Mouse (Mus musculus) stomach, embryonic 15.5 days (tissue): Measurements from ENCODE around the gene Cntn1. TPM values are rescaled to one million over a fixed set of nuclear protein-coding genes. Genes with fewer than 3 reads are reported as not detected.

Experiments used
- ATAC-seq: fragments of 200-750 bp; cut with Nextera tagmentation; 2 replicates; pipeline ENCODE4 v1.8.0; 2017; ENCODE audit warnings: low read depth, moderate number of reproducible peaks, moderate TSS enrichment; ENCODE audit not compliant: insufficient read depth, low FRiP score
- H3K27ac ChIP-seq: fragments of 300-500 bp; sonication (generic); 2 replicates; pipeline ENCODE4 v1.5.1; 2015; ENCODE audit warnings: mild to moderate bottlenecking, inconsistent platforms
- H3K27me3 ChIP-seq: fragments of 300-500 bp; sonication (generic); replicated peaks from 2 replicates; pipeline ENCODE4 v1.6.1; 2015; ENCODE audit warnings: inconsistent platforms
- H3K36me3 ChIP-seq: fragments of 300-500 bp; sonication (generic); 2 replicates; pipeline ENCODE4 v1.6.1; 2015; ENCODE audit warnings: inconsistent platforms
- H3K4me1 ChIP-seq: fragments of 300-500 bp; sonication (generic); 2 replicates; pipeline ENCODE4 v1.6.1; 2015; ENCODE audit warnings: inconsistent platforms
- H3K4me2 ChIP-seq: fragments of 300-500 bp; sonication (generic); 2 replicates; pipeline ENCODE4 v1.6.1; 2015; ENCODE audit warnings: mild to moderate bottlenecking, inconsistent platforms
- H3K4me3 ChIP-seq: fragments of 300-500 bp; sonication (generic); replicated peaks from 2 replicates; pipeline ENCODE4 v1.5.1; 2015; ENCODE audit warnings: inconsistent platforms
- H3K9ac ChIP-seq: fragments of 300-500 bp; sonication (generic); 2 replicates; pipeline ENCODE4 v1.6.1; 2015; ENCODE audit warnings: inconsistent platforms
- H3K9me3 ChIP-seq: fragments of 300-500 bp; sonication (generic); 2 replicates; pipeline ENCODE4 v1.6.1; 2016; ENCODE audit warnings: inconsistent platforms
- WGBS: fragments of 180-500 bp; shearing (Covaris S2); methylation state at CpG from one replicate; pipeline ENCODE4 v1.1.7; 2015; 5-methylcytosine and 5-hydroxymethylcytosine counted together
- polyA plus RNA-seq: library from polyadenylated mRNA; unstranded; fragments of >200 nt; fragmentation: Nextera tagmentation; extraction: Ambion mirVana; gene quantifications from 2 replicates; pipeline ENCODE4 v1.2.1, GENCODE M21; 2015

Gene Cntn1
- polyA plus RNA-seq, 1 experiment from 2014 or later = 2.2 TPM

GRCm38 (mm10) chr15:92079416-92079815 lies 28.5 kb downstream of the Cntn1 start:
- ATAC-seq = no peak
- no peaks in the 10 kb centered on the region for H3K36me3 ChIP-seq
- H3K27me3 ChIP-seq = no peaks in the 10 kb centered on the region
- no peaks in the 10 kb centered on the region for H3K9me3 ChIP-seq
- H3K4me3 ChIP-seq = no peak overlapping the region
- H3K9ac ChIP-seq = no peak overlapping the region
- WGBS = 64% methylated on average over 3 of the region's 3 CpGs
- no peak overlapping the region for H3K27ac ChIP-seq
- H3K4me1 ChIP-seq = no peaks in the 10 kb centered on the region
- H3K4me2 ChIP-seq = no peak overlapping the region

DNA sequence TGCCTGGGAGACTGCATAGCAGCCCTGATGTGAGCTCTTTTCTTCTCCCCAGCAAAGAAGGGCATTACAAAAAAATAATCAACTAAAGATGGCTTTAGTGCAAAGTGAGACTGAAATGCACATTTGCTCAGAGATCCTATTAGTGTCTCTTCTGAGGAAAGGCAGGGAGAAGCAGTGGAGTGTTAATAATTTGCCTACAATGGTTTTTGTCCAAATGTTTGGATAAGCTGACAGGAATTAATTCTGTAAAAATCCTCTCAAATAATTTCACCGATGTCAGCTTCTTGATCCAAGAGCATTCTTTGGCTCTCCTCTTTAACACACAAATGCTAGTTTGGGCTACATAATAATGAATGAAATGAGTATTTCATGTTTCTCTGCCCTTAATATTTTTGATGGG lies 34.9 kb downstream of the Cntn1 start:
- Histone ChIP-seq H3K4me3 (no peak overlapping the region), H3K36me3 (no peaks in the 10 kb centered on the region), H3K27ac (no peak overlapping the region), H3K4me2 (no peak overlapping the region), H3K9ac (no peak overlapping the region), H3K9me3 (no peaks in the 10 kb centered on the region), H3K4me1 (no peaks in the 10 kb centered on the region), H3K27me3 (no peaks in the 10 kb centered on the region)
- WGBS = 31% methylated on average over 1 of the region's 1 CpGs
- ATAC-seq = no peak

GRCm38 (mm10) chr15:92087691-92088286 lies 36.8 kb downstream of the Cntn1 start:
- Histone ChIP-seq H3K9ac (no peak overlapping the region), H3K4me2 (no peak overlapping the region), H3K27ac (no peak overlapping the region), H3K27me3 (no peaks in the 10 kb centered on the region), H3K4me3 (no peak overlapping the region), H3K9me3 (no peaks in the 10 kb centered on the region), H3K4me1 (no peaks in the 10 kb centered on the region), H3K36me3 (no peaks in the 10 kb centered on the region)
- 35% methylated on average over 6 of the region's 6 CpGs for WGBS
- peak; percentile 50; the same call in 1 of the 2 replicates for ATAC-seq

GRCm38 (mm10) chr15:92090787-92091186 lies 39.8 kb downstream of the Cntn1 start:
- Histone ChIP-seq H3K4me3 (no peak overlapping the region), H3K9me3 (no peaks in the 10 kb centered on the region)
- WGBS = 86% methylated on average over 6 of the region's 6 CpGs

DNA sequence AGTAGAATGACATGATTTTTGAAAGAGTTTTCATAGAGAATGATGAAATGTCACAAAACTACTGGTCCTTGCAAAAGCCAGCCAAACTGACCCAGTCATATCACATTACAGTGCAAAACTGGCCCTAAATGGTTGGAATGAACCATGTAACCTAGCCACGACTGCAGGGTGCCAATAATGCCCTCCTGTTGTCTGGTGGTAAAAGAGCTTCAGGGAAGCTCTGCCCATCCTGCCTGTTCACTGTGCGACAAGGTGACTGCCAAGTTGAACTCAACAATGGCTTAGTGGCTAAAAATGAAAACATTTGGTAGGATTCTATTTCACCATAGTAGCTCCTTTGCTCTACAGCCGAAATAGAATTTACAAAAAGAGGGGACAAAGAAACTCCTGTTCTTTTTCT lies 41.1 kb downstream of the Cntn1 start:
- no peaks in the 10 kb centered on the region for H3K36me3 ChIP-seq
- H3K27me3 ChIP-seq = no peaks in the 10 kb centered on the region
- no peaks in the 10 kb centered on the region for H3K4me1 ChIP-seq
- H3K4me3 ChIP-seq = no peak overlapping the region
- no peak overlapping the region for H3K9ac ChIP-seq
- ATAC-seq = no peak
- no peak overlapping the region for H3K27ac ChIP-seq
- 67% methylated on average over 3 of the region's 3 CpGs for WGBS
- no peak overlapping the region for H3K4me2 ChIP-seq
- H3K9me3 ChIP-seq = no peaks in the 10 kb centered on the region

More at GRCm38 (mm10) chr15:92090787-92091186, 39.8 kb downstream of the Cntn1 start:
- H3K4me1 ChIP-seq = no peaks in the 10 kb centered on the region
- H3K27ac ChIP-seq = no peak overlapping the region
- no peaks in the 10 kb centered on the region for H3K36me3 ChIP-seq
- no peak for ATAC-seq
- H3K9ac ChIP-seq = no peak overlapping the region
- no peaks in the 10 kb centered on the region for H3K27me3 ChIP-seq
- no peak overlapping the region for H3K4me2 ChIP-seq

DNA sequence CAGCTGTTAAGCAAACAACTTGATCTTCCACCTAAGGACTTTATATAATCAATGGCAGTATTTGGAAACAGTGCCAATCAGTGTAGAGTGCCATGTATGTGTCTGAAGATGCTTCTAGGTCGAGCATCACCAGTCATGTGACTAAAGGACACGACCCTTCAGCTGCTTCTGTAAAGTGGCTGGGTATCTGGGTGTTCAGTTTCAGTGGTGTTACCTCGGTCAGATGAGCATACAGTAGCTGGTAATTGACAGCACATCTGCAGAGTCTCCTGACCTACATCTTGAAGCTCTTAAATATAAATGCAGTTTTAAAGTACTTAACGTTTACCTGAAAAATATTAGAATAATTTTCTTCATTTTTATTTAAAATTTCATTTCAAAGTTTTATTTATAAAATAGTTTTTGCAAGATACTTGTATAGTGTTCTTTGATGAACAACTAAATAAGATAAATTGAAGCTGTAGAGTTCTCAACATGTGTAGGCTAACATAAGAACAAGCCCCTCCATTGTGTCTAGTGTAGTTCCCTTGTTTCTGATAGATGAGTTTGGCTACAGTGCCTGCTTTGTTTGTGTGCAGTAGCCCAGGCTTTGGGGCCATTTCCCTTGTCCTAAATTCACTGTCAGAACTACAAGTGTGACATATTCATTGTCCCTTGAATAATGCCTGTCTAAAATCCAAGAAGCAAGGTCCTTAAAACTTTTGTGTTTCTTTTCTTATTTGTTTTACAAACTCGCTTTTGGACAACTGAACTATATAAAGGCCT lies 48.6 kb downstream of the Cntn1 start:
- Histone ChIP-seq H3K36me3 (no peaks in the 10 kb centered on the region), H3K4me2 (no peak overlapping the region), H3K27ac (no peak overlapping the region), H3K9ac (no peak overlapping the region), H3K27me3 (no peaks in the 10 kb centered on the region), H3K9me3 (no peaks in the 10 kb centered on the region), H3K4me3 (no peak overlapping the region), H3K4me1 (no peaks in the 10 kb centered on the region)
- WGBS = 55% methylated on average over 5 of the region's 5 CpGs
- ATAC-seq = no peak

DNA sequence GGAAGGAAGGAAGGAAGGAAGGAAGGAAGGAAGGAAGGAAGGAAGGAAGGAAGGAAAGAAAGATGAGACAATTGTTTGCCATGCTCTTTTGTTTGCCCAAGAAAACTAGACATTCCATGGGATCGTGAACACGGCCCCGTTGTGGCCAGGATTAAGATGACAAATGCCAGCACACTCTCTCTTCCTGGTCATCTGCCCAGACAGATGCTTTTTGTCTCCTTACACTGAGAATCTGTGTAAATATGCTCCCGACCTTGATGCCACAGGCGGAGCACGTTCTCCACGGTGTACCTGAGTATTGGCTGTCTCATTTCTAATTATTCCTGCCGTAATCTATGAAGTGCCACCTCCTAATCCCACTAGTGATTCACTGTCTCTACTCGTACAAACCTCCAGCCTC lies 51.0 kb downstream of the Cntn1 start:
- Histone ChIP-seq H3K4me2 (no peak overlapping the region), H3K27ac (no peak overlapping the region), H3K4me3 (no peak overlapping the region), H3K4me1 (no peaks in the 10 kb centered on the region), H3K27me3 (no peaks in the 10 kb centered on the region), H3K36me3 (no peaks in the 10 kb centered on the region), H3K9me3 (no peaks in the 10 kb centered on the region), H3K9ac (no peak overlapping the region)
- 44% methylated on average over 9 of the region's 9 CpGs for WGBS
- no peak for ATAC-seq

DNA sequence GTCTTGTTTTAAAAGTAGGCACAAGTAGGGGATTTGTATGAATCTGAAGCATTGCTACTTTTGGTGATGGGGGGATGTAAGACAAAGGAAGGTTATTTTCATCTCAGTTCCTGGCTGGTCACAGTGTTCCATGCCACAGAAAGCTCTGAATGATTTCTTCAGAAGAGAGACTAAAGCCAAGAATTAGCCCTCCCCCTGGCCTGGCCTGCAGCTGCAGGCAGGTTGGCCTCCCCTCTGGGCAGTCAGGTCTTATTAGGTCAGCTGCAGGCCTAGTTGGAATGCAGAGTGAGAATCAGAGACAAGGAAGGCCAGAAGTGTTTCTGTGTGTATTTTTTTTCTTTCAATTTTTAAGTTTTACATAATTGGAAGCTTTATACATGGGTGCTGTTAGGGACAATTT lies 61.5 kb downstream of the Cntn1 start:
- Histone ChIP-seq H3K27ac (no peak overlapping the region), H3K4me2 (no peak overlapping the region), H3K4me1 (no peaks in the 10 kb centered on the region), H3K9me3 (no peaks in the 10 kb centered on the region), H3K27me3 (no peaks in the 10 kb centered on the region), H3K9ac (no peak overlapping the region), H3K4me3 (no peak overlapping the region), H3K36me3 (no peaks in the 10 kb centered on the region)
- ATAC-seq = no peak

GRCm38 (mm10) chr15:92132936-92133335 lies 82.0 kb downstream of the Cntn1 start:
- Histone ChIP-seq H3K9ac (no peak overlapping the region), H3K27ac (no peak overlapping the region), H3K4me3 (no peak overlapping the region), H3K27me3 (no peaks in the 10 kb centered on the region), H3K4me2 (no peak overlapping the region), H3K9me3 (no peaks in the 10 kb centered on the region), H3K4me1 (no peaks in the 10 kb centered on the region), H3K36me3 (no peaks in the 10 kb centered on the region)
- ATAC-seq = no peak
- 76% methylated on average over 3 of the region's 3 CpGs for WGBS

DNA sequence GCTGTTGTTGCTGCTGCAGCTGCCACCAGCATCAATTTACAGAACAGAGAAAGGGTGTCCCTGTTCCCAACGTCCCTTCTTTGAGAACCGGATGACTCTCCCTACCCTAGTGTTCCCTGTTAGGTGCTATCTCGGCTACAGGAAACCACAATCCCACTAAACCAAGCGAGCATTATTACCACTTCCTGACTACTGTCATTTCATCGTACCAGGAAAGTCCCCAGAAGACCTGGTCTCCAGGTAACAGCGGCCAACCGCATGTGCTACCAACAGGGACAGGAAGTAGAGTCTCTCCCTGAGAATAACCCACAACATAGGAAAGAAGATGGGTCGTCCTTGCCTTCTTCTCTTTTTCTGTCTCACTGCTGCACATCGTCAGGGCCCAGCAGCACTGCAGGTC lies 83.3 kb downstream of the Cntn1 start:
- Histone ChIP-seq H3K9me3 (no peaks in the 10 kb centered on the region), H3K4me3 (no peak overlapping the region), H3K9ac (no peak overlapping the region), H3K4me1 (no peaks in the 10 kb centered on the region), H3K27ac (no peak overlapping the region), H3K27me3 (no peaks in the 10 kb centered on the region), H3K4me2 (no peak overlapping the region), H3K36me3 (no peaks in the 10 kb centered on the region)
- 76% methylated on average over 9 of the region's 9 CpGs for WGBS
- ATAC-seq = no peak

- H3K27ac ChIP-seq = no peak overlapping the region
- no peak overlapping the region for H3K4me3 ChIP-seq
- H3K9me3 ChIP-seq = no peaks in the 10 kb centered on the region
- no peaks in the 10 kb centered on the region for H3K4me1 ChIP-seq
- no peak for ATAC-seq
- no peaks in the 10 kb centered on the region for H3K36me3 ChIP-seq
- WGBS = 72% methylated on average over 6 of the region's 6 CpGs
- no peaks in the 10 kb centered on the region for H3K27me3 ChIP-seq
- H3K9ac ChIP-seq = no peak overlapping the region
- H3K4me2 ChIP-seq = no peak overlapping the region
Measured at GRCm38 (mm10) chr15:92137026-92137425, 86.1 kb downstream of the Cntn1 start.

- 69% methylated on average over 4 of the region's 4 CpGs for WGBS
- H3K9ac ChIP-seq = no peak overlapping the region
- no peak overlapping the region for H3K4me2 ChIP-seq
- H3K36me3 ChIP-seq = no peaks in the 10 kb centered on the region
- H3K4me1 ChIP-seq = no peaks in the 10 kb centered on the region
- ATAC-seq = no peak
- H3K4me3 ChIP-seq = no peak overlapping the region
- no peaks in the 10 kb centered on the region for H3K27me3 ChIP-seq
- no peak overlapping the region for H3K27ac ChIP-seq
- no peaks in the 10 kb centered on the region for H3K9me3 ChIP-seq
Measured at GRCm38 (mm10) chr15:92141972-92142371, 91.0 kb downstream of the Cntn1 start.
